Mouse (Mus musculus) left cerebral cortex, postnatal 14 days (tissue): ENCODE data around the gene Hunk. TPM values are rescaled to one million over a fixed set of nuclear protein-coding genes. Genes with fewer than 3 reads are reported as not detected.
A peak's percentile ranks its signal among the peaks of the same experiment; 100 is the strongest.

Source experiments
- DNase-seq, 2 experiments: peaks; one replicate each; pipeline ENCODE4 v3.0.0; 2021 to 2022; ENCODE audit warnings: low spot score in 2 of 2, mixed read lengths in 1 of 2
- intact Hi-C: fragments of 180-260 bp; cut with DNase I; formaldehyde crosslinking; loops from one replicate; pipeline ENCODE4 v1.15.1; 2025
- total RNA-seq, 2 experiments: library from RNA; stranded (reverse); gene quantifications; 2 replicates each; pipeline ENCODE4 v1.2.3; 2021

The Hunk gene
- total RNA-seq, 2 experiments from 2014 or later, result 11.8 to 14.5 TPM

DNA sequence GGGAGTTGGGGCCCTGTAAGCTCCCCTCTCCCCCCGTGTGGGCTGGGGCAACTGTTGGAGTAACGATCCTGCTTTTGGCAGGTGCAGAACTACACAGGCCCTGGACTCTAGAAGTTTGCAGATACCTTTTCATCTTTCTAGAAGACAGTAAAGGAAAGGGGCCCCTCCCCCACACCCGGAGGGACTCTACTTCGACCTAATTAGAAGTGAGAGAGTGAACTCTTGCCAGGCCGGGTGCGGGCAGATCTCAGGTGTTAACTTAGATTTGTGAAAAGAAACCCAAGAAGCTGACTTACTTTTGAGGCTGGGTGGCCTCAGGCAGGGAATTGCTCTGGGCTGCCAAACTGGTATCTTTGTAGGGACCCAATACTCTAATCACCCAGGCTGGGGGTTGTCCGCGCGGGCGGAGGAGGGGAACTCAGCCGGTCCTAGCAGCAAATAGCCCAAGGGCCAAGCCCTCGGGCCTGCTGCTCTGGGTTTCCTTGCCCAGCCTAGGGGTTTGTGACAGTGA, 1.4 kb downstream of the Hunk start:
- intact Hi-C loops, result loop anchor here (2.0 to 10.0 kb wide), 4 partner anchors 75 to 326 kb away; no protein-coding TSS in a partner anchor
- DNase-seq, result peak in 1 of 2 experiments; percentile 31

GRCm38 (mm10) chr16:90387961-90388360, 2.1 kb downstream of the Hunk start:
- intact Hi-C loops, result loop anchor here (2.0 to 10.0 kb wide), 5 partner anchors 37 to 325 kb away; no protein-coding TSS in a partner anchor
- no peak for DNase-seq

DNA sequence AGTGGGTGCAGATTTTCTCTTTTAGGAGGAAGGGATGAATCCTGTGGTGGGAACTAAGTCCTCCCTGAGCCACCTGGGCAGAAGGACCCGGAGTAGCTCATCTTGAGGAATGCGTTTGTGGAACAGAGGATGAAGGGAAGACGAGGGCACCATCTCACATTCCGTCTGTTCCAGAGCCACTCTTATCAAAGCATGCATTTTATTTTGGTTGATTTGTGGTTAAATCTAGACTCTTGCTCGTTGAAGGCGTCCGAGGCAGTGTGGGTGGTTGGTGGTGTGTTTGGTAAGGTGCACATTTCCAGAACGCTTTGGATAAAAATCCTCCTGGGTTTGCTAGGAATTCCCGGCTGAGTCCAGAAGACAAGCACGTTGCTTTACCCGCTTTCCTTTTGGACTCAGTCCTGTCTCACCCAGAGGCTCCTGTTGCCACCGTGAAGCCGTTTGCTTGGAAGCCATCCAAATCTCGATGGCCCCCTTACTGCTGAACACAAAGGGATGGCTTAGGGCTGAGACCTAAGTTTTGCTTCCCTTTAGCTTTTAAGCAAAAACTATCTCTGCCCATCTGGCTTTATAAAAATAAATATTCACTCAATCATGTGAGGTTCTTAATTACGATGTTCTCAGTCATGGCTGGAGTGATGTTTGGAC, 3.4 kb downstream of the Hunk start:
- intact Hi-C loops, result loop anchor here (2.0 to 10.0 kb wide), 4 partner anchors 36 to 236 kb away; no protein-coding TSS in a partner anchor
- DNase-seq, result peak in 1 of 2 experiments; percentile 22

DNA sequence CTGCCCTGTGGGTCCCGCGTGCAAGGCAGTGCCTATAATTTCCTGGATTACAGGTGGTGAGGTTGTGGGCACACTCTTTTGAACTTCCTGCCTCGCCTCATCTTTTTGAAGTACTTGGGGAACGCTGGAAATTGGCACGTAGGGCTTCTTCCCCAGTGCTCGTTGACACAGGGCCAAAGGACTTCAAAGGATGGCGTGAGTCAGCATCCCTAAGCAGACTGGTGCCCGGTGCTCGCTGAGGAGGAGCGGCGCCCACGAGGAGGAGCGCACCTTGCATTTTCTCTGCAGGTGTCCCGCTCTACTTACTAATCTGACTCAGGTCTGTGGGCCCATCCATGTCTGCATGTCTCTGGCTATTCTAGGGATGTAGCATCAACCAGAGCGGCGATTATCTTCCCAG, 4.9 kb downstream of the Hunk start:
- intact Hi-C loops, result no loop called here
- no peak for DNase-seq

GRCm38 (mm10) chr16:90394761-90395160, 8.9 kb downstream of the Hunk start:
- DNase-seq, result no peak
- intact Hi-C loops, result no loop called here

GRCm38 (mm10) chr16:90395996-90396556, 10.3 kb downstream of the Hunk start:
- intact Hi-C loops, result no loop called here
- no peak for DNase-seq

DNA sequence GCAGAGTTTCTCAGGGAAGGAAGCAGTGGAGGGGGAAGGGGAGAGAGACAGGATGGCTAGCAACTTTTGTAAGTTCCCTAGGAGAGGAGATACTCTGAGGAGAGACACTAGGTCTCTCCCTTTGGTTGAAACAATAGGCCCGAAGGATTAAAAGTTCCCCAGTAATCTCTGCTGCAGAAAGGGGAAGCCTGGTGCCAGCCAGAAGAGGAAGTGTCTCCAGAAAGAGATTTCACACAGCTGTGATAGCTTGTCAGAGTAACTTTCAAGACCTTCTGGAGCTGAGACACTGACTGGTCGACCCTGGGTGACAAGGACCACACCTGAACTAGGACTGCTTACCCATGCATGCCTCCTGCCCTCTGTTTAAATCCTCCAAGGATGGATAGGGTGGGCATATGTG, 11.1 kb downstream of the Hunk start:
- intact Hi-C loops, result no loop called here

DNA sequence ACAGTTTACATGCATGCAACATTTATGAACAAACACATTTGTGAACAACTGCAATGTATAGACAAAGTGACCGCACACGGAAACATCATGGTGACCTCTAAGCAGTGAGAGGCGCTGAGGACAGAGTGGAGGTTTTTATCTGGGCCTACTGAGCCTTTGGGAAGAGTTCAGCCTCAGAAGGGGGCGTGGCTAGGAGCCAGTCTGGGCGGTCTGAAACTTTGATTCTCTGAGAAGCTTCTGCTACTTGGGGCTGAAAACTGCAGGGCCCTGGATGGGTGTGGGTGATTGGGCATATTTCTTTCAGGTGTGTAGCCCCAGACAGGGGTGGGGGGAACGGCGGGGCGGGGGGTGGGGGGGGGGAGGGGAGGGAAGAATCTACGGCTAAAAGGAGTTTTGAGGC, 14.5 kb downstream of the Hunk start:
- intact Hi-C loops, result no loop called here
- DNase-seq, result no peak

More for the DNA sequence above, 11.1 kb downstream of the Hunk start:
- no peak for DNase-seq

DNA sequence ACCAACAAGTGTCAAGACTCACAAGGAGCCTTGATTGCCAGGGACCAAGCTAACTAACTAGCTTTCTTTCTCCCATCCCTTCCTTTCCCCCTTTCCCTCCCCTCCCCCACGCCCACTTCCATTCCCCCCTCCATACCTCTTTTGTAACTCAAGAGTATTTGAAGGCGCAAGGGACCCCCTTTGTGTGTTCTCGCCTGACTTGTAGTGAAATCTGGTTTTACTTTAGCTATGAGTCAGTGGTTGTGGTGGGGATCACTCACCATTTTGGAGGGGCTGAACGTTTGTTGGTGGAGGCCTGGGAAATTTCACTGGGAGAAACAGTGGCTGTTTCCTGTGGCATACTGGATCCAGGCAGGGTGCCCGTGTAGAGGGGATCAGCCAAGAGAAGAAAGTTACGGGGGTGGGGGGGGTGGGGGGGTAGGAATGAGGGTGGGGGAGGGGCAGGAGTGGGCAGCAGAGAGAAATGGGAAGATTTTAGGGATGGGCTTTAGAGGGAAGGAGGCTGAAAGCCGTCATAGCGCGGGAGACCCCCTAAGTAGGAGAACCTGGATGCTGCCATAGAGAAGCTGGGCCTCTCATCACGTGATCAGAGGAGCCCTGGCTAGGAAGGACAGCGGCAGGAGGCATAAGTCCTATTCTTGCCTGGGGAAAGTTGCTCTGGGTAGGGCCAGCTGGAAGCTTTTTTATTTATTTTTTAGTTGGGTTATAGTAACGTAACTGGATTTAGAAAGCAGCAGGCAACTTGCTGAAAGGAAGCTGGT, 15.3 kb downstream of the Hunk start:
- no peak for DNase-seq
- intact Hi-C loops, result no loop called here

DNA sequence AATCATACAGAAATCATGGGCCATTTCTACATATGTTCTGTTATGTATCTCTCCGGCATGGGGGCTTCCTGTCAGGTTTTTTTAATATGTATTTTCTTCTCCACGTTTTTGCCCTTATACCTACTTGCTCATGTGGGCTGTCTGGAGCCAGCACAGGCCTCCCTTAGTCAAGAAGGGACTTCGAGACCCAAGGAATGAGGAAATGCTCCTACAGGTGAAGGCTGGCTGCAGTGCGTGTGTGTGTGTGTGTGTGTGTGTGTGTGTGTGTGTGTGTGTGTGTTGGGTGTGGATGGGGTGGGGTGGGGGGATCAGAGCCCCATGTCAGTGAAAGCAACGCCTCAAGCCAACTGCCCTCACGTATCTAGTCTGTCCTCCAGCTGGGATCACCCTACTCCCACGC, 16.5 kb downstream of the Hunk start:
- intact Hi-C loops, result no loop called here
- DNase-seq, result no peak

- peak in 1 of 2 experiments; percentile 65 for DNase-seq
- intact Hi-C loops, result no loop called here
Observed at GRCm38 (mm10) chr16:90405195-90405594, 19.4 kb downstream of the Hunk start.

DNA sequence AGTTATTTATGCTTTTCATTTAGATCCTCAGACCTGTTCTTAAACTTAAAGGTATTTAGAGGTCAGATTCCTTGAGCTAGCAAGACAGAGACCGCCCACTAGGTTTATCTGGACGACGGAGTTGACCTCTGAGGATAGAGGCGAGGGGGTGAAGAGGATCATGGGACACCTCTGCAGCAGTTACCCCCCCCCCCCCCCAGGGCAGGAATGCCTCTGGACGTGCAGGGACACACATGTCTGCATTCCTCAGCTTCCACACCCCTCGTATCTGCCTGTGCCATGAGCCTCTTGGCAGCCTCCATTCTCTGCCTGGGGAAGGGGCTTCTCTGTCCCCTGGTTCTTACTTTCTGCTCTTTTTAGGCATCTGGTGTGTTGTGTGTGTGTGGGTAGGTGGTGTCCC, 19.8 kb downstream of the Hunk start:
- no peak for DNase-seq
- intact Hi-C loops, result no loop called here

DNA sequence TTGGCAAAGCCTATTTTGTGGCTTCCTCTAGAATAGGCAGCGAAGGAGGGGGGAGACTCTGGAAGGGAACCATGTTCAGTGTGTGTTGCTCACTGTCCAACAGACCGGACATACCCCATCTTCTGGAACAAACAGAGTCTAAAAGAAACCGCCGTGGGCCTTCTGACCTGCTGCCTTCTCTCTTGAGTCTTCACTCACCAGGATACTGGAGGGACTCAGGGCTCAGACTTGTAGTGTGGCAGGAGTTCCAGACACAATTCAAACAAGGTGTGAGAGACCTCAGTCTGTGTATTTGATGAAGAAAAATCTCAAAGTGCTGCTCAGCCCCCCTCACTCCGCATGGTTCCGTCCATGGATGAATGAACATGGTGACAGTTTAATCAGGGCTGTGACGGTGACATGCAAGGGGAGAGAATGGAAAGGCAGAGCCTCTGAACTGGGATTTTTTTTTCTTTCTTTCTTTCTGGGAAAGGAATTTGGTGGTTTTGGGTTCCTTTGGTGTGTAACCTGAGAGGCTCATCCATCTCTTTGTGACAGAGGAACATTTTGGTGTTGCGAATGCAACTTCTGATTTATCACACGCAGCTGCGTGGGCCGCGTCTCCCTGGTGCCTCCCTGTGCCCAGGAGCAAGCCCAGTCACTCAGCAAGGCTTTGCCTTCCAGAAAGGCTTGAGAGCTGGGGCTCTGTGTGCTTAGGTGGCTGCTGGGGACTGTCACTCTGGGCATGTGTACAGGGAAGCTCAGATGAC, 21.9 kb downstream of the Hunk start:
- intact Hi-C loops, result no loop called here
- no peak for DNase-seq

GRCm38 (mm10) chr16:90412096-90413082, 26.6 kb downstream of the Hunk start:
- intact Hi-C loops, result no loop called here

GRCm38 (mm10) chr16:90416621-90417020, 30.8 kb downstream of the Hunk start:
- intact Hi-C loops, result no loop called here
- DNase-seq, result no peak

More at GRCm38 (mm10) chr16:90412096-90413082, 26.6 kb downstream of the Hunk start:
- DNase-seq, result no peak

DNA sequence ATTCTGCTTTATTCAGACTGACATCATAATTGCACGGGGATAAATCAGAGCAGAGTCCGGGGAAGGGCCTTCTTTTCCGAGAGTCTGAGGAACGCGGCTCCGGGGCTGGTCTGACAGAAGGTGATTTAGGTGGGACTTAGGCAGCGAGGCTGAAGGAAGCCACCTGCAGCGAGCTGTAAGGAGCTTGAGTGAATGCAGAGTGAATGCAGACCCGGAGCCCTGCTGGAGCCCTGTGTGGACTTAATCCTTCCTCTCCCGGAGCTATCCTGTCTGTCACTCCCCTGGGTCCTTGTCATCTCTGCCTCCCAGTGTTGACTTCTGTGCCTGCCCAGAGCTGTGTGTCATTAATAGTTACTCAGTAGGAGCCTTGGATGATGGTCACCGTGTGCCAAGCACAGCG, 32.8 kb downstream of the Hunk start:
- no peak for DNase-seq
- intact Hi-C loops, result no loop called here

DNA sequence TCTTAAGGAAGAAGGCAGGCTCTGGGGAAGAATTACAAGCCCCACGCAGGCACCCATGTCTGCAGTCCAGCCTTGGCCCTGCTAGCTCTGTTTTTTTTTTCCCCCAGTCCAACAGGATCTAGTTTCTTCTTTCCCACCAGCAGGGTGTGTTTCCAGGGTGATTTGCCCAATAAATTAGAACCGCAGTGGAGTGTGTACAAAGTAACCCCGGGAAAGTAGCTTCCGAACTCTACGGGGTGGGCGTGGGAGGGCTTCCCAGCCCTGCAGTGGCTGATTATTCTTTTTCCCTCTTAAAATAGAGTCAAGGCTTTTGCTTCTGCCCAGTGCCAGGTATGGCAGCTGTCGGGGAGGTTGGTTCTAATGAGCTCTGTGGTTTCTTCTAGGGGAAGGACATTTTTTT, 35.3 kb downstream of the Hunk start:
- no peak for DNase-seq
- intact Hi-C loops, result no loop called here

GRCm38 (mm10) chr16:90421551-90421950, 35.7 kb downstream of the Hunk start:
- intact Hi-C loops, result no loop called here
- no peak for DNase-seq
